Mouse (Mus musculus): Measurements from ENCODE around the gene Scn9a. TPM values are rescaled to one million over a fixed set of nuclear protein-coding genes. Genes with fewer than 3 reads are reported as not detected.

Gene Scn9a
- total and polyA plus RNA-seq, 3 experiments = 0.11 TPM; not detected in 2

- ATAC-seq (ENCODE audit: extremely low read depth, insufficient number of reproducible peaks, low FRiP score, poor library complexity, severe bottlenecking) (no peak), DNase-seq (ENCODE audit: low spot score) (no peak)
- no peak within 1 kb of the TSS for H3K4me3 ChIP-seq (ENCODE audit: low read depth, low read length)
- H3K9me3 ChIP-seq (replicated peaks) = peaks cover 14% of the 10 kb centered on the region
- no peaks in the 10 kb centered on the region for H3K27me3 ChIP-seq (ENCODE audit: insufficient read depth, low read length)
- no peaks in the 10 kb centered on the region for H3K4me1 ChIP-seq (ENCODE audit: insufficient read depth, low read depth, low read length)
- no peaks in the 10 kb centered on the region for H3K36me3 ChIP-seq (replicated peaks)
- TF ChIP-seq POLR2AphosphoS5 (IDR thresholded peaks at IDR 0.05; ENCODE audit: insufficient replicate concordance, low read depth, low read length) (no peak), GATA2 (IDR thresholded peaks at IDR 0.05; ENCODE audit: borderline replicate concordance, low read depth, low read length) (no peak), CTCF (IDR thresholded peaks at IDR 0.05; ENCODE audit: low read depth, low read length) (no peak), TAL1 (conservative IDR thresholded peaks at IDR 0.05; ENCODE audit: low read depth, low read length) (no peak), GATA1 (IDR thresholded peaks at IDR 0.05; ENCODE audit: borderline replicate concordance, low read length) (no peak)
These were observed 194.1 kb downstream of the Scn9a start, which contains the start of gene Scn1a for GRCm38 (mm10) chr2:66440711-66441110. Gene Scn1a (minus strand): TSS chr2:66440840.

DNA sequence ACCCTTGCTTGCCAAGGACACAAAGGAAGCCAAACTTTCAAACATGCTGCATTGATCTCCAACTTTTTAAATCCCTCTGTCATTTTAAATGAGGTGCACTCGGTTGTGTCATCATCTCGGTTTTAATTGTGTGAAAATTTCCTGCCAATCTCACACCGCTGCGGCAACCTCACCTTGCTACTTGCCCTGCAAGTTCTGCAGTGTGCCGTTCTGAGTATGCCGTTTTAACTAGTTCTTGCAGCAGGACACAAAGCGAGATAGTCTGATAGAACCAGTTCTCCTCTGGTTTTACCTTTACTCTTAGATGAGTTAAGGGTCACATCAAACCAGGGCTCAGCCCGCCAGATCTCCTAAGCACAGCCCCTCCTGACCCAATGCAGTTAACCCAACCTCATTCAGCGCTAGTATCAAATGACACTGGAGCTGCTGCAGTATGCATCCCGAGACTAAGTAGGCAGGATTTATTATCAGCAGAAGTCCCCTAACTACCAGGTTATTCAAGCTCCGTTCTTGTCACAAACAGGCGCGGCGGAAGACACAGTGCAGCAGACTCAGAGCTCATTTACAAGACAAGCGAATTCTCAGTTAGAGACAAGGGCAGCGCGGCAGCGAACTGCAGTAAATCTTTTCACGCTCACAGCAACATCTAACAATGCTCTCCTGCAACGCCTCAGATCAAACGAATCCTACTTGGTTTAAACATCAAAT is 194.8 kb downstream of the Scn9a start:
- H3K4me1 ChIP-seq (ENCODE audit: insufficient read depth, low read depth, low read length) = no peaks in the 10 kb centered on the region
- no peaks in the 10 kb centered on the region for H3K27me3 ChIP-seq (ENCODE audit: insufficient read depth, low read length)
- H3K9me3 ChIP-seq (replicated peaks) = peaks cover 14% of the 10 kb centered on the region
- DNase-seq (ENCODE audit: low spot score) = no peak
- no peak for TF ChIP-seq TAL1 (conservative IDR thresholded peaks at IDR 0.05; ENCODE audit: low read depth, low read length)
- TF ChIP-seq GATA1 (IDR thresholded peaks at IDR 0.05; ENCODE audit: borderline replicate concordance, low read length) = no peak
- no peak for TF ChIP-seq GATA2 (IDR thresholded peaks at IDR 0.05; ENCODE audit: borderline replicate concordance, low read depth, low read length)
- no peak for TF ChIP-seq POLR2AphosphoS5 (IDR thresholded peaks at IDR 0.05; ENCODE audit: insufficient replicate concordance, low read depth, low read length)
- TF ChIP-seq CTCF (IDR thresholded peaks at IDR 0.05; ENCODE audit: low read depth, low read length) = no peak
- no peak overlapping the region for H3K4me3 ChIP-seq (ENCODE audit: low read depth, low read length)
- ATAC-seq (ENCODE audit: extremely low read depth, insufficient number of reproducible peaks, low FRiP score, poor library complexity, severe bottlenecking) = no peak
- H3K36me3 ChIP-seq (replicated peaks) = no peaks in the 10 kb centered on the region

DNA sequence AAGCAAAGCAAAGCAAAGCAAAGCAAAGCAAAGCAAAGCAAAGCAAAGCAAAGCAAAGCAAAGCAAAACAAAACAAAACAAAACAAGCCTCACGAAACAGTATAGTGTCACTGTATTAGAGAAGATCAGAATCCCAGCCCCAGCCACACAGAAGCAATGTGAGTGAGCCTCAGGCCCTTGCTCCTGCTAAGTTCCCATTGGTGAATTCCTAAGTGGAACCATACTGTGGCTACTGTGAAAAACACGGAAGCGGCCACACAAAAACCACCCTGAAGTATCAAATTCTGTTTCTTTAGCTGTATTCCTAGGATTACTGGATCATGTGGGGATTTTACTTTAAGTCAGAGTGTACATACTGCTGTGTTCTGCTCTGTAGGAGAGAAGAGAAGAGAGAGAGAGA is 198.5 kb downstream of the Scn9a start:
- Histone ChIP-seq H3K9me3 (replicated peaks) (peaks cover 14% of the 10 kb centered on the region), H3K4me1 (ENCODE audit: insufficient read depth, low read depth, low read length) (no peaks in the 10 kb centered on the region), H3K36me3 (replicated peaks) (no peaks in the 10 kb centered on the region), H3K27me3 (ENCODE audit: insufficient read depth, low read length) (no peaks in the 10 kb centered on the region), H3K4me3 (ENCODE audit: low read depth, low read length) (no peak overlapping the region)
- TF ChIP-seq CTCF (IDR thresholded peaks at IDR 0.05; ENCODE audit: low read depth, low read length) (no peak), GATA1 (IDR thresholded peaks at IDR 0.05; ENCODE audit: borderline replicate concordance, low read length) (no peak), POLR2AphosphoS5 (IDR thresholded peaks at IDR 0.05; ENCODE audit: insufficient replicate concordance, low read depth, low read length) (no peak)
- ATAC-seq (ENCODE audit: extremely low read depth, insufficient number of reproducible peaks, low FRiP score, poor library complexity, severe bottlenecking) = no peak
- DNase-seq (ENCODE audit: low spot score) = no peak

Other genes with a start within 250 kb of the Scn9a start
- gene Scn1a, start 194.1 kb downstream of the Scn9a start, total RNA-seq (2014; fragmentation: Nextera tagmentation) = not detected in 2 replicates
- 0.05 and 0.12 TPM in 2 replicates for gene Scn1a, start 194.1 kb downstream of the Scn9a start, total RNA-seq (2017)
- gene Scn1a, start 194.1 kb downstream of the Scn9a start, polyA plus RNA-seq (2012) = not detected in 2 replicates
- gene Scn7a, start 150.0 kb upstream of the Scn9a start, total RNA-seq (2014; fragmentation: Nextera tagmentation) = not detected in 2 replicates
- 0.06 and 0.11 TPM in 2 replicates for gene Scn7a, start 150.0 kb upstream of the Scn9a start, total RNA-seq (2017)
- not detected in 2 replicates for gene Scn7a, start 150.0 kb upstream of the Scn9a start, polyA plus RNA-seq (2012)

Data from G1E (cell line).